Mouse (Mus musculus) MEL (cell line): ENCODE data around the gene Nrxn3.

Experiments used
- JUND ChIP-seq: IDR thresholded peaks from 2 replicates; pipeline ENCODE4 v1.6.1; 2011; ENCODE audit warnings: low read depth, mild to moderate bottlenecking, improper control_type of control experiment, low read length
- POLR2A ChIP-seq, 2 experiments: IDR thresholded peaks; 2 replicates each; pipeline ENCODE4 v1.6.1; 2011 to 2012; ENCODE audit warnings: low read length in 2 of 2, mild to moderate bottlenecking in 2 of 2, control low read depth in 1 of 2, improper control_type of control experiment in 1 of 2, low read depth in 1 of 2, moderate library complexity in 1 of 2; ENCODE audit not compliant: control insufficient read depth in 1 of 2, insufficient read depth in 1 of 2, poor library complexity in 1 of 2
- TCF12 ChIP-seq: IDR thresholded peaks from 2 replicates; pipeline ENCODE4 v1.6.1; 2014; ENCODE audit warnings: low read depth, mild to moderate bottlenecking, inconsistent platforms, low read length, improper control_type of control experiment, moderate library complexity

DNA sequence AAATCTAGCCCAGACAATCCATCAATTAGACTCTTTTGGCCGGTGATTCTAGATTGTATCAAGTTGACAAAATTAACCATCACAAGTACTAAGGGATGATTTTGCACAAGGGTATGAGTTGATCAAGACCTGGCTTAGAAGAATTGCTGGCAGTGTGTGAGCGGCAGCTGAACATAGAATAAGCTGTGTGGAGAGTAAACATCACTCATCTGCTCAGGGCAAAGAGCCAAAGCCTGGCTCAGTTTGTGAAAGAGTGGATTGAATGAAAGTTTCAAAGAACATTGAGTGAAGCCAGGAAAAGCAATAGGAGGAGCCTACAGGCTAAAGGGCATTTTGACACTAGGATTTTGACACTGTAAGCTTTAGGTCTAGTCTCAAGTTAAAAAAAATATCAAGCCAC, 828.6 kb downstream of the Nrxn3 start:
- TF ChIP-seq TCF12: no peak
- TF ChIP-seq JUND: no peak
- TF ChIP-seq POLR2A (IDR thresholded peaks at IDR 0.05; ENCODE audit: control insufficient read depth in 1 of 2, insufficient read depth in 1 of 2, low read depth in 1 of 2, low read length in 2 of 2, poor library complexity in 1 of 2): no peak
